Mouse (Mus musculus): ENCODE data around the gene Mga. TPM values are rescaled to one million over a fixed set of nuclear protein-coding genes. Genes with fewer than 3 reads are reported as not detected.
A peak's percentile ranks its signal among the peaks of the same experiment; 100 is the strongest.

Gene Mga
- polyA plus RNA-seq, 1 experiment = 6.6 TPM

- TF ChIP-seq POLR2A (IDR thresholded peaks at IDR 0.05; ENCODE audit: low read depth, low read length) (no peak), CTCF (IDR thresholded peaks at IDR 0.05; ENCODE audit: extremely low read depth, insufficient read length, insufficient replicate concordance, low read depth, low read length) (no peak)
- H3K4me1 ChIP-seq (ENCODE audit: control insufficient read depth, insufficient read depth, insufficient read length, low read length) = peaks cover 2% of the 10 kb centered on the region; the same call in 1 of the 2 replicates
- H3K36me3 ChIP-seq (ENCODE audit: control insufficient read depth, insufficient read depth, low read length) = peaks cover 3% of the 10 kb centered on the region
- H3K4me3 ChIP-seq (ENCODE audit: low read depth, low read length) = no peak overlapping the region
- H3K27ac ChIP-seq (ENCODE audit: insufficient read depth, low read depth, low read length) = no peak overlapping the region
- WGBS = 76% methylated on average over 3 of the region's 3 CpGs
- H3K27me3 ChIP-seq (ENCODE audit: control insufficient read depth, insufficient read depth, low read length) = no peaks in the 10 kb centered on the region
These were observed 74.3 kb downstream of the Mga start for GRCm38 (mm10) chr2:119971316-119971715.

DNA sequence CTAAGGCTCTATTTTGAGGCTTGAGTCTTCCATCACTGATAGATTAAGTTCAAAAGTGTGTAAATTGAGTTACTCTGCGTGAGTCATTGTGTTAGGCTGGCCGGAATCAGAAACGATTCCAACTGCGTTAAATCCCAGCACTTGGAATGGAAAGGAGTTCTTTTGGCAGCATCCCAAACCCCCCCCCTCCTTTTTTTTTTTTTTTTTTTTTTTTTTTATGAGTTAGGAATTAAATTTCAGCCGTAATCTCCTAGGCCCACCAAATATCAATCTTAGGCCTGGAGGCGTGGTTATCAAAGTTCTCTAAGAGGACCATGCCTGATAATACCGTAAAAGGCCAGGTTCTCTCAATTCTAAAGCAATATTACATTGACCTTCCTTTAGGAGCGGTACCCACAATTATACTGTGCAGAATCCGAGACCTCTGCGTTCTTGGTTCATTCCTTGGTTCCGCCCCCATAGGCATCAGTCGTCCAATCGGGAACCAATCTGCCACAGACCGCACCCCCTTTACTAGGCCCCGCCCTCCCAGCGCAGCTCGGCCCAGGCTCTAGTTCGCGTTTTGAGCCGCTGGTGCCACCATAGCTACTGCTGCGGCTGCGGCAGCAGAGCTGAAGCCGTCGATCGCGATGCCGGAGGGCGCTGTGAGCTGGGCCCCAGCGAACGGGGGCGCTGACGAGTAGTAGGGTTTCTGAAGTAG lies 75.0 kb downstream of the Mga start:
- TF ChIP-seq CTCF (IDR thresholded peaks at IDR 0.05; ENCODE audit: extremely low read depth, insufficient read length, insufficient replicate concordance, low read depth, low read length) = no peak
- TF ChIP-seq POLR2A (IDR thresholded peaks at IDR 0.05; ENCODE audit: low read depth, low read length) = peak; percentile 74; the same call in 1 of the 2 replicates
- peaks cover 2% of the 10 kb centered on the region; the same call in 1 of the 2 replicates for H3K4me1 ChIP-seq (ENCODE audit: control insufficient read depth, insufficient read depth, insufficient read length, low read length)
- H3K27me3 ChIP-seq (ENCODE audit: control insufficient read depth, insufficient read depth, low read length) = no peaks in the 10 kb centered on the region
- peak overlapping the region; percentile 73 for H3K4me3 ChIP-seq (ENCODE audit: low read depth, low read length)
- H3K27ac ChIP-seq (ENCODE audit: insufficient read depth, low read depth, low read length) = no peak overlapping the region
- 3% methylated on average over 32 of the region's 32 CpGs for WGBS
- H3K36me3 ChIP-seq (ENCODE audit: control insufficient read depth, insufficient read depth, low read length) = no peaks in the 10 kb centered on the region; the same call in 1 of the 2 replicates

DNA sequence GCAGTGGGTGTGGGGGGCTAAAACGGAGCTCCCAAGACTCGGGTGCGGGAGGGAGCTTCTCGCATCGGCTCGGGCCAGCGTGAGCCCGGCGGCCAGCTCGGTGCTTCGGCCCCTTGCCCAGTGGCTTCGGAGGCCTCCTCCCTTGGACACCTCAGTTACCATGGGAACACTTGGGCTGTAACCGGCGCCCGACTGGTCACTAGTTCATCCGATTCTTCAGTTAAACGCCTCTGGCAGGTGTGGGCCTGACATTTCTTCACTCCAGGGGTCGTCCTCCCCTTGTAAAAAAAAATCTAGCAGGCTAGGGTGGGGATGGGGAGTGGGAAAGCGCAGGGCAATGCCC lies 75.5 kb downstream of the Mga start, which contains the start of gene Mapkbp1:
Mapkbp1 (plus strand) TSS at position 163 of the 343 bp plus-strand sequence.
- TF ChIP-seq POLR2A (IDR thresholded peaks at IDR 0.05; ENCODE audit: low read depth, low read length) (no peak), CTCF (IDR thresholded peaks at IDR 0.05; ENCODE audit: extremely low read depth, insufficient read length, insufficient replicate concordance, low read depth, low read length) (no peak)
- under 1% methylated on average over 19 of the region's 19 CpGs for WGBS
- peaks cover 2% of the 10 kb centered on the region; the same call in 1 of the 2 replicates for H3K4me1 ChIP-seq (ENCODE audit: control insufficient read depth, insufficient read depth, insufficient read length, low read length)
- H3K27me3 ChIP-seq (ENCODE audit: control insufficient read depth, insufficient read depth, low read length) = no peaks in the 10 kb centered on the region
- peak within 1 kb of the TSS; percentile 73 for H3K4me3 ChIP-seq (ENCODE audit: low read depth, low read length)
- no peak within 1 kb of the TSS for H3K27ac ChIP-seq (ENCODE audit: insufficient read depth, low read depth, low read length)
- H3K36me3 ChIP-seq (ENCODE audit: control insufficient read depth, insufficient read depth, low read length) = no peaks in the 10 kb centered on the region; the same call in 1 of the 2 replicates

DNA sequence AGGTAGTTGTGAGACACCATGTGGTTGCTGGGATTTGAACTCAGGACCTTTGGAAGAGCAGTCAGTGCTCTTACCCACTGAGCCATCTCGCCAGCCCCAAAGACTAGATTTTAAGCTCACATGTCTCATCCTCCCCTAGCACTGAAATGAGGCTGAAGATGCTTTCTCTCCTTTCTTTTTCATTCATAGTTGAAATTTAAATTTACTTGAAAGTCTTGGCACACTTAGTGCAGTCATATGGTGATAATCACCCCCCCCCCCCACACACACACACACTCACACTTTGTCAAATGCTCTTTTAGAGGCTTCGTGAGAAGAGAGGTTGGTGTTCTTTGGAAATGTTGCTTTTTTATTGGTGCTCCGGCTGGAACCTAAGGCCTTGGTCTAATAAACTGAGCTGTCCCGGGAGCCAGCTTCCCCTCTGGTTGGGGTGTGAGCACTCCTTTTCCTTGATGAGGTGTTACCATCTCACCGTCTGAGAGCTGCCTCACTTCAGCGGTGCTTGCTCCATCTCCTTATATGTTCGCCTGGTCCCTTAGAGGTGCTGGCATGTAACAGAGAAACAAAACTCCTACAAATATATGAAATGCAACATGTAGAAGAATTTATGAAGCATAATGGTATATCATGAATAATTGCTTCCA lies 83.4 kb downstream of the Mga start:
- H3K36me3 ChIP-seq (ENCODE audit: control insufficient read depth, insufficient read depth, low read length) = peaks cover 9% of the 10 kb centered on the region
- TF ChIP-seq POLR2A (IDR thresholded peaks at IDR 0.05; ENCODE audit: low read depth, low read length) (no peak), CTCF (IDR thresholded peaks at IDR 0.05; ENCODE audit: extremely low read depth, insufficient read length, insufficient replicate concordance, low read depth, low read length) (no peak)
- H3K4me1 ChIP-seq (ENCODE audit: control insufficient read depth, insufficient read depth, insufficient read length, low read length) = 0 out of 2 replicates have a peak, but pooled peaks cover 2% of the 10 kb centered on the region
- 91% methylated on average over 7 of the region's 7 CpGs for WGBS
- H3K27me3 ChIP-seq (ENCODE audit: control insufficient read depth, insufficient read depth, low read length) = no peaks in the 10 kb centered on the region
- H3K27ac ChIP-seq (ENCODE audit: insufficient read depth, low read depth, low read length) = no peak overlapping the region
- no peak overlapping the region for H3K4me3 ChIP-seq (ENCODE audit: low read depth, low read length)

DNA sequence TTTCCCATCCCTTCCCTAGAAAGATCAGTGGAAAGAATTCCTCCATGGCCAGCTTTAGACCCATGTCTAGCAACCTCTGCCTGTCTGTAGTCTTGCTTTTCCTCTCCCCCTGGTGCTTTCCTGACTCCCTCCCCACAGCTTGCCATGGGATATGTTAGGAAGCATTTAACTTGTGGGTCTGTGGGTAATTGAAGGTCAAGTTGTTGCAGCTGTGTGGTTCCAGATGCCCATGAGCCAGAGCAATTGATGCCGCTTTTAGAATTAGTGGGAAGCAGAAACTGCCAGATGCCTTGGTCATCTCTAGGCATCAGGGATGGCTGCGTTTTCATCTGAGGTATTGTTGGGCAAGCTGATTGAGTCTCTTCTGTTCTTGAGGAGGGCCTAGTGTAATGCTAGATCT lies 84.6 kb downstream of the Mga start:
- WGBS = 89% methylated on average over 2 of the region's 2 CpGs
- Histone ChIP-seq H3K4me1 (ENCODE audit: control insufficient read depth, insufficient read depth, insufficient read length, low read length) (0 out of 2 replicates have a peak, but pooled peaks cover 2% of the 10 kb centered on the region), H3K36me3 (ENCODE audit: control insufficient read depth, insufficient read depth, low read length) (peaks cover 9% of the 10 kb centered on the region), H3K4me3 (ENCODE audit: low read depth, low read length) (no peak overlapping the region), H3K27ac (ENCODE audit: insufficient read depth, low read depth, low read length) (no peak overlapping the region), H3K27me3 (ENCODE audit: control insufficient read depth, insufficient read depth, low read length) (no peaks in the 10 kb centered on the region)
- TF ChIP-seq POLR2A (IDR thresholded peaks at IDR 0.05; ENCODE audit: low read depth, low read length) (no peak), CTCF (IDR thresholded peaks at IDR 0.05; ENCODE audit: extremely low read depth, insufficient read length, insufficient replicate concordance, low read depth, low read length) (no peak)

- no peak overlapping the region for H3K4me3 ChIP-seq (ENCODE audit: low read depth, low read length)
- no peak overlapping the region for H3K27ac ChIP-seq (ENCODE audit: insufficient read depth, low read depth, low read length)
- WGBS = 67% methylated on average over 8 of the region's 8 CpGs
- H3K27me3 ChIP-seq (ENCODE audit: control insufficient read depth, insufficient read depth, low read length) = no peaks in the 10 kb centered on the region
- peaks cover 9% of the 10 kb centered on the region for H3K36me3 ChIP-seq (ENCODE audit: control insufficient read depth, insufficient read depth, low read length)
- H3K4me1 ChIP-seq (ENCODE audit: control insufficient read depth, insufficient read depth, insufficient read length, low read length) = peaks cover 14% of the 10 kb centered on the region; the same call in 1 of the 2 replicates
- TF ChIP-seq POLR2A (IDR thresholded peaks at IDR 0.05; ENCODE audit: low read depth, low read length) = no peak
- no peak for TF ChIP-seq CTCF (IDR thresholded peaks at IDR 0.05; ENCODE audit: extremely low read depth, insufficient read length, insufficient replicate concordance, low read depth, low read length)
These were observed 88.8 kb downstream of the Mga start for GRCm38 (mm10) chr2:119985871-119986270.

GRCm38 (mm10) chr2:119986369-119986768 lies 89.3 kb downstream of the Mga start:
- peaks cover 9% of the 10 kb centered on the region for H3K36me3 ChIP-seq (ENCODE audit: control insufficient read depth, insufficient read depth, low read length)
- H3K27ac ChIP-seq (ENCODE audit: insufficient read depth, low read depth, low read length) = no peak overlapping the region
- H3K27me3 ChIP-seq (ENCODE audit: control insufficient read depth, insufficient read depth, low read length) = no peaks in the 10 kb centered on the region
- TF ChIP-seq POLR2A (IDR thresholded peaks at IDR 0.05; ENCODE audit: low read depth, low read length) (no peak), CTCF (IDR thresholded peaks at IDR 0.05; ENCODE audit: extremely low read depth, insufficient read length, insufficient replicate concordance, low read depth, low read length) (no peak)
- no peak overlapping the region for H3K4me3 ChIP-seq (ENCODE audit: low read depth, low read length)
- H3K4me1 ChIP-seq (ENCODE audit: control insufficient read depth, insufficient read depth, insufficient read length, low read length) = peaks cover 14% of the 10 kb centered on the region; the same call in 1 of the 2 replicates
- WGBS = 78% methylated on average over 6 of the region's 6 CpGs

All from small intestine, adult 2 months (tissue).